Mouse (Mus musculus) heart, adult 8-10 months (tissue): ENCODE data around the gene Ajap1. TPM values are rescaled to one million over a fixed set of nuclear protein-coding genes. Genes with fewer than 3 reads are reported as not detected.

ENCODE experiments used
- DNase-seq: peaks from one replicate; pipeline ENCODE4 v3.0.0; 2022; ENCODE audit warnings: low spot score
- total RNA-seq, 4 experiments: library from RNA; stranded (reverse); gene quantifications; 2 replicates each; pipeline ENCODE4 v1.2.4; 2022

The Ajap1 gene
- total RNA-seq = under 1 TPM; 0.17 to 0.44 (median 0.20) TPM

DNA sequence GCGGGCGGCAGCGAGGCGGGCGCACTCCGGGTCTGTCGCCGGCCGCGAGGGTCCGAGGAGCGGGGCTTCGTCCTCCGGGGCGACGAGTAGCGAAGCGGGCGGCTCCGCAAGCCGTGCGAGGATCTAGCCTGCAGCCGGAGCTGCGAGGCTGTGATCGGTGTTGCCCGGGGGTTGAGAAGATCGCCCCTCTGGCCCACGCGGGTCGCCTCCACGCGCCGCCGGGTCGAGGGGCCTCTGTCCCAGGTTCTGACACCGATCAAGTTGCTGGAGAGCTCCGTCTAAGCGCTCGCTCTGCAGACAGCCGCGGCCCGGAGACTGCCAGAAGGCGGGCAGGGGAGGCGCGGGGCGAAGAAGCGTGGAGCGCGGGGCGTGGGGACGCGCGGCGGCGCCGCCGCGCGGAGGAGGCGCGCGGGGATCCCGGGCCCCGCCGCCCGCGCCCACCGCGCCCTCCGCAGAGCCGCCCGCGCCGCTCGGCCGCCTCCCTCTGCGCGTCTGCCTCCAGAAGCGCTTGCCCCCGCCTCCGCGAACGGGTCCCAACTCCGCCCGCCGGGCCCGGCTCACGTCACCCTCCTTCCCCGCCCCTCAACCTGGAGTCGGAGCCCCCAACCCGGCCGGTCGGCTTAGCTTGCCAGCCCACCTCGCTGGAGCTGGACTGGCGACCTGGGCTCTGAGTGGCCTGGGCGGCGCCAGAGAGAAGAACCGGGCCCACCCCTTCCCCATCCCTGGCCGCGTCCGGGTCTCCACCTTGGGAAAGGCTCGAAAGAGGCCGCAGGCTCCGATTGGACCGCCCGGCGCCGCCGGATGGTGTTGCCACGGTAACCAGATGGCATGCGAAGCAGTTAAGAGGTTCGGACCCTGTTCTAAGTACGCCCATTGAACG is at the start of gene Ajap1:
Ajap1 (minus strand) TSS at position 353 of the 880 bp plus-strand sequence.
- no peak for DNase-seq

DNA sequence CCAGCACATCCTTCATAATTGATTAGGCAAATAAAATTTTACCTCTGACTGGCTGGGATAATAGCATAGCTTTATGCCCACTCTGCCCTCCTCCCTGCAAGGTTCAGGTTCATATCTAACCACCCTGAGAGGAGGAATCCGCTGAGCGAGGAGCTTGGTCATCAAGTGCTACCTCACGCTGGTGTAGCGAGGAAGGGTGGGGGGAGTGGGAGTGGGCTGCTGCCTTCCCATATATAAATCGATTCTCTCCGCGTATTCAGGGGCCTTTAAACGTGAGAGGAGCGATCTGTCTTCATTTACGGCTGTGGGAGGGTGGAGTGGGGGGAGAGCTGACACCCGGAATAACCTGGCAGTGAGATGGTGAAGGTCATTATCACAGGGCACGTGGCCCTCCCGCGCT is 47.9 kb upstream of the Ajap1 start:
- DNase-seq = no peak

DNA sequence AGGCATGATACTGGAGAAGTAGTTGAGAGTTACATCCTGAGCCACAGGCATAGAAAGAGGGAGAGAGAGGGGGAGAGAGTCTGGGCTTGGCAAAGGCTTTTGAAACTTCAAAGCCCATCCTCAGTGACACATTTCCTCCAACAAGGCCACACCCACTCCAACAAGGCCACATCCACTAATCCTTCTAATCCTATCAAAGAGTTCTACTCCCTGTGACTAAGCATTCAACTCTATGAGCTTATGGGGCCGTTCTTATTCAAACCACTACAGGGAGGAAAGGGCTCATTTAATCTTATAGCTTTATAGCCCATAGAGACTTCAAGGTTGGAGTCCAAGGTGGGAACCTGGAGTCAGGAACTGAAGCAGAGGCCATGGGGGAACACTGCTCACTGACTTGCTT is 39.0 kb upstream of the Ajap1 start:
- no peak for DNase-seq

DNA sequence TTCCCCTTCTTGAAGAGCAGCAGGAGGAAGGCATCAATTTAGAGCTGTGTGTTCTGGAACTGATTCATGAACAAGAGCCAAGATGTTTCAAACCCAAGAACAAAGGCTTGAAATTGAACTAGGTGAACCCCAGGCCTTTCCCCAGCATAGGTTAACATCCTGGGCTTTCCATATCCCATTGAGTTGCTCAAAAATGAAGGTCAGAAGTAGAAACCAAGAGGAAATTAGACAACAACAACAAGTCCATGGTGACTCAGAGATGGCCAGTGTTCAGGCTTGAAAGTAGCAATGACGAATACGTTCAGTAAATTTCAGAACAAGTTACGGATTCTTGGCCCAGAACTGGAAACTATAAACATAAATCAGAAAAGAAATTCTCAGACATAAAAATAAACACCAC is 37.3 kb upstream of the Ajap1 start:
- DNase-seq = no peak

- DNase-seq = no peak
Measured at GRCm38 (mm10) chr4:153519289-153519688, 36.7 kb upstream of the Ajap1 start.

GRCm38 (mm10) chr4:153515786-153516185 is 33.2 kb upstream of the Ajap1 start:
- no peak for DNase-seq

DNA sequence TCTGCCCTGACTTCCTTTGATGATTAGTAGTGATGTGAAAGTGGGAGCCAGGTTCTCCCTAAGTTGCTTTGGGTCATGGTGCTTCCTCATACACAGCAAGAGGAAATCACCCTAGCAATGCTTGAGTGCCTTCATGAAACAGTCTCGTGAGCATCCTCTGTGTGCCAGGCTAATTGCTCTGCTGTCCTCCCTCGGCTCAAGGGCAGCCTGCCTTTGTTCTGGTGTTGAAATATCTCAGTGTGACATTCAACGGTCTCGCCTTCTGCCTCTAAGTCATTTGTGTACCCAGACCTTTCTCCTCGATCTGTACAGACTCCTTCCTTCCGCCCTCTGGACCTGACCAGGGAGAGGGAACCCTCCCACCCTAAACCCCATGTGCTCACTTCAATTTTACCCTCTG is 31.5 kb upstream of the Ajap1 start:
- no peak for DNase-seq

GRCm38 (mm10) chr4:153511530-153511929 is 28.9 kb upstream of the Ajap1 start:
- DNase-seq = no peak

DNA sequence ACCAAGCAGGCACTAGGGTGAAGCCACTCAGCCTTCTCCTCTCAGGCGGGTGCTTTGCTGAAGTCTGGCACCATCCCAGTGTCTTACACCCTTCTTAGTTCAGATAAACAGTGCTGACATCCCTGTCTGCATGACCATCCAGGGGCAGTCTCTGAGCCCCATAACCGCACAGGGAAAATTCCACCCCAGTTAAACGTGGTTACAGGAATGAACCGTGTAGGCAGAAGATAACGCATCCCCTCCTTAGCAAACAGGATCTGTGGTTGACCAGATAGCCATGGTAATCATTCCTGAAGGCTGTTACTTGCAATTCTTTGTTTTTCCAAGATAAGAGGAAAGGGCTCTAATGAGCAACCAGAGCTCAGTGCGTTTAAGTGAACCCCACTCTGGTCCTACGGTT is 19.3 kb upstream of the Ajap1 start:
- no peak for DNase-seq

GRCm38 (mm10) chr4:153492444-153492843 is 9.8 kb upstream of the Ajap1 start:
- DNase-seq = no peak

- DNase-seq = no peak
Measured at GRCm38 (mm10) chr4:153489116-153489515, 6.5 kb upstream of the Ajap1 start.

GRCm38 (mm10) chr4:153485913-153486312 is 3.3 kb upstream of the Ajap1 start:
- no peak for DNase-seq

DNA sequence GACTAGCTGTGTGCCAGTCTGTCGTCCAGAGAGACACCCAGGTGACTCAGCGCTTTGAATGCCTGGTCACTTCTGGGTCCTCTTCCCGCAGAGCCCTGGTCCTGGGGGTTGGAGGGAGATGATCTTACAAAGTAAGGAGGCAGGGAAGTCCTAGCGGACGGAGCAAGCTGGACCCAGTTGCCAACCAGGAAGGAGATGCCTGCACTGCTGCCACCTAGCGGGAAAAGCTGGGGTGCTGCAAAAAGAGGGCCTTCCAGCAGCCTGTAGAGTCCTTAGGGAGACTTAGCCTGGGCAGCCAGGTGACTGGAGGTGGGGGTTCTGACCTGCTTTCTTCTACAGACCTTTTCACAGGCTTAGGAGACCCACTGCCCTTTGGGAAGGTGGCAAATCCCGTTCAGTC is 1.8 kb upstream of the Ajap1 start:
- DNase-seq = peak; percentile 44

- DNase-seq = no peak
Measured at GRCm38 (mm10) chr4:153481361-153482234, 1.0 kb downstream of the Ajap1 start.

- no peak for DNase-seq
Measured at GRCm38 (mm10) chr4:153480551-153481262, 1.9 kb downstream of the Ajap1 start.

- DNase-seq = no peak
Measured at GRCm38 (mm10) chr4:153479144-153479543, 3.5 kb downstream of the Ajap1 start.

DNA sequence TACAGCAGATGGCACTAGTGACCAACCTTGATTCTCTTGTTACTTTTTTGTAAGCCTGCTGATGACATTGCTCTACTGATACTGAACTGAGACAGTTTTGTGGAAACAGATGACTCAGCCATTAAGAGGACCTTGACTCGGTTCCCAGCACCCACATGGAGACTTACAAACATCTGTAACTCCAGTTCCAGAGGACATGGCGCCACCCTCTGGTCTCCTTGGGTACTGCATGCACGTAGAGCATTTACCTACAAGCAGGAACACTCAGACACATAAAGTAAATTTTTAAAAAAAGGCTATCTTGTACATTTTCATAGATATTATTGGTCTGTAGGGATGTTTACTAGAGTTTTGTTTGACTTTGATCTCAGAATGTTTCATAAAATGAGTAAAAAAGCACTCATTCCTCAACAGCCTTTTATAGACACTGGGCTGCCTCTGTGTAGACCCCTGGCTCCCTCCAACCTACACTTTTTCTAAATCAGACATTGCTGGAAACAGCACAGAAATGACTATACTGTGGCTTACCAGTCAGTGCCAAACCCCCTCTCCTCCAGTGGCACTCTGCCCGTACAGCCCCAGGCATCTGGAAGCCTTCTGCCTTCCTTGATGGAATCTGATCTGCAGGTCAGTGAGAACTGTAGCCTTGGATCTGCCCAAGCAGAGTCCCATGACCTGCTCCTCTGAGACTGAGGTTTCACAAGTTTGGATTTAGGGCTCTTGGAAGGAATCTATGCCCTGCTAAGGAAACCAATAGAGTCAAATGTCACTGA is 8.9 kb downstream of the Ajap1 start:
- no peak for DNase-seq

- DNase-seq = no peak
Measured at GRCm38 (mm10) chr4:153469712-153470111, 12.9 kb downstream of the Ajap1 start.

DNA sequence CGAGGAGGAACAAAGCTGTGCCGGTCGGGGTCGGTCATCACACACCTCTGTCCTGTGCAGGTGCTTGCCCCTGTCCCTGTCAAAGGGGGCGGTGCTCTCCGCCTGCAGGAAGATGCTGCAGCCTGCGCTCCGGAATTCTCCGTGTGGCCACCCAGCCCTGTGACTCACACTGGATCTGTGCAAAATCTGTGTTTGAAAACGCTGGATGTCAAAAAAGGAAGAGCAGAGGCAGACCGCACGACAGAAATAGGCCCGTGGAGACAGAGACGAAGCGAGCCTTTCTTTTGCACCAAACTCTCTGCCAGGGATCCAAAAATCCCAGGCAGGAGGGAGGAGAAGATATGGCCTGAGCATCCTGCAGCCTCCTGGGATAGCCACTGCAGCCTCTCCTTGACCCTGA is 22.7 kb downstream of the Ajap1 start:
- no peak for DNase-seq

DNA sequence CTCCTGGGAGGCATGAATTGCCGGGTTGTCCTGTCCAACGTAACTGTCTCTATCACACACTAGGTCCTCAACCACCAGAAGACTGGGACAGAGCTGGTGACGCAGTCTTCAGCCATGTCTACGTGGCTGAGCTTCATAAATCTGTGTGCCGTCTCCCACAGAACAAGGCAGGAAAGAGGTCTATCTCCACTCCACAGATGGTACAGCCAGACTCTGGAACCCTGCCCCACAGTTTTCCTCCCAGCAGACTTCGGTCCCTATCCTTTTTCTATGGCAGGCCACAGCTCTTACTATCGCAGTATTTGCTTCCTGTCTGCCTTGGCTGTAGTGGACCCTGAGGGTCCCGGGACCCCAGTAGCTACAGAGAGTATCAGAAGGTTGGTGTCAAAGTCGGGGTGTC is 23.1 kb downstream of the Ajap1 start:
- DNase-seq = no peak

DNA sequence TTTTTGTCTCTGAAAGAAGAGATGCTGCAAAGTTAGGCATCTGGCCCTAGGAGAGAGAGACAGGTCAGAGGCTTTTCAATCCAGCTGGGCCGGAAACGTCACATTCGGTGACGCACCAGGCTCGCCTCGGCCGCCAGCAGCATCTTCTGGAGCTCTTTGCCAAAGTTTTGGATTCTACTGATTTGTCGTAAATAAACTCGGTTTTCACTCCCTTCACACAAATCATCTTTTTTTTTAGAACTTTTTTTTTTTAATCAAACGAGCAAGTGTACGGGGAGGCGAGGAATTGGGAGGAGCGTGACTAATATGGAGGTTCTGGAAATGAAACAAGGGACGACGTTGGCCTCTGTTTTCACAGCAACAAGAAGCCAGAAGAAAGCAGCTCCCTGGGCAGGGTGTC is 23.8 kb downstream of the Ajap1 start:
- DNase-seq = no peak
